Mouse (Mus musculus): ENCODE data around the gene Ptprcap.

Ptprcap gene

GRCm38 (mm10) chr19:4143759-4144268 is 9.6 kb upstream of the Ptprcap start, which contains the start of gene Cabp4:
Gene Cabp4 (minus strand): TSS chr19:4144033.
- in situ Hi-C loops (cut with MboI; ENCODE audit: low pct_unique_long_range_greater_than_20kb in 1 of 2, low sequenced_read_pairs in 2 of 2, unreplicated experiment in 1 of 2) = no loop called here

- in situ Hi-C loops (cut with MboI; ENCODE audit: low pct_unique_long_range_greater_than_20kb in 1 of 2, low sequenced_read_pairs in 2 of 2, unreplicated experiment in 1 of 2) = no loop called here
These were observed 8.6 kb upstream of the Ptprcap start for GRCm38 (mm10) chr19:4144550-4145498.

DNA sequence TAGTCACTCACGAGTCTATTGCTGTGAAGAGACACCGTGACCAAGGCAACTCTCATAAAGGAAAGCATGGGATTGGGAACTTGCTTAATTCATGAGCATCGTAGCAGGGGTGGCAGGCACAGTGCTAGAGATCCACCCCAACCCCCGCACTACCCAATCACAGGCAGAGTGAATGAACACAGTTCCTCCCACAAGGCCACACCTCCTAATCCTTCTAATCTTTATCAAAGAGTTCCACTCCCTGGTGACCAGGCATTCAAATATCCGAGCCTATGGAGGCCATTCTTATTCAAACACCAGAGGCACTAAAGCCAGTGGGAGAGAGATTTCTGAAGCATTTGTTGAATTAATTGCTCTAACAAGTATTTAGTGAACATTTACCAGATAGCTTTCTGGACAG is 7.5 kb upstream of the Ptprcap start:
- in situ Hi-C loops (cut with MboI; ENCODE audit: low pct_unique_long_range_greater_than_20kb in 1 of 2, low sequenced_read_pairs in 2 of 2, unreplicated experiment in 1 of 2) = no loop called here

DNA sequence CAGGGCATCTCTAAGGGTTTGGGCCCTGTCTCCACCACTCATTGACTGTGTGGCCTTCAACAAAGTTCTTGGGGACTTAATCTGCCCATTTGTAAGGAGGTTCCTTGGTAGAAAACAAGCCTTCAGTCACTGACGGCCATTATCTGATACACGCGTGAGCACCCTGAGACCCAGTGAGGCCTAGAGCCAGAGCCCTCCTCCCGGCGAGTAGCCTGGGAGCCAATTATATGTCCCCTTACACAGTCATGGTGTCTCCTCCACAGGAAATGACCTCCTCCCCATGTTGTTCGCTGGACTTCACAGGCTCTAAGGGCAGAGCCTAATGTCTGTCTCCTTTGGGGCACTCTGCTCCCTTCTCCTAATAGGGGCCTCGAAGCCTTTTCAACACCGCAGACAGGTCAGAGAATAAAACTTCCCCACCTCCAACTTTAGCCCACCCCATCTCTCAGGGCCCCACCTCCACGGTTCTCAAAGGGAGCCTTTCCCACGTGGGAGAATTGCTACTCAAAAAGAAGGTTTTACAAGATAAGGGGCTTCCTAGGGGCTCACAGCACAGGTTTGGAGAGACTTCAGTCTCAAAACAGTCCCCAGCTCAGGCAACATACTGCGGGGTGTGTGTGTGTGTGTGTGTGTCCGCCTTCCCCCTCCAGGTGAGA is 6.9 kb upstream of the Ptprcap start:
- in situ Hi-C loops (cut with MboI; ENCODE audit: low pct_unique_long_range_greater_than_20kb in 1 of 2, low sequenced_read_pairs in 2 of 2, unreplicated experiment in 1 of 2) = no loop called here

DNA sequence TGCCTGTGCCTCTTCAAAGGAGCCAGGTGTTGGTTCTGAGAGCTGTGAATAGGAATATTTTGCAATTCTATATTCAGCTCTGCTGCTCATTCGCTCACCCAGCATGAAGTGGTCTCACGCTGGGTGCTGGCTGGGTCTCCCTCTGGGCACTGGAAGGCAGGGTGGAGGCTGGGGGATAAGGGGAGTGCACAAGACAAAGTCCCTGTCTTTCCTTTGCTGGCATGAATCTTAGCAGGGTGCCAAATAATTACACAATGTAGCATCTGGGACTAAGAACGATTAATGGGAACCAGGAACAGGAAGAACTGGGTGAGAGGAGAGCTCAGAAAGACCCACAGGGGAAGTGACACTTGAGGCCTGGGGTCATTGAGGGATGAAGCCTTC is 6.4 kb upstream of the Ptprcap start:
- in situ Hi-C loops (cut with MboI; ENCODE audit: low pct_unique_long_range_greater_than_20kb in 1 of 2, low sequenced_read_pairs in 2 of 2, unreplicated experiment in 1 of 2) = no loop called here

GRCm38 (mm10) chr19:4147782-4148490 is 5.5 kb upstream of the Ptprcap start:
- in situ Hi-C loops (cut with MboI; ENCODE audit: low pct_unique_long_range_greater_than_20kb in 1 of 2, low sequenced_read_pairs in 2 of 2, unreplicated experiment in 1 of 2) = no loop called here

DNA sequence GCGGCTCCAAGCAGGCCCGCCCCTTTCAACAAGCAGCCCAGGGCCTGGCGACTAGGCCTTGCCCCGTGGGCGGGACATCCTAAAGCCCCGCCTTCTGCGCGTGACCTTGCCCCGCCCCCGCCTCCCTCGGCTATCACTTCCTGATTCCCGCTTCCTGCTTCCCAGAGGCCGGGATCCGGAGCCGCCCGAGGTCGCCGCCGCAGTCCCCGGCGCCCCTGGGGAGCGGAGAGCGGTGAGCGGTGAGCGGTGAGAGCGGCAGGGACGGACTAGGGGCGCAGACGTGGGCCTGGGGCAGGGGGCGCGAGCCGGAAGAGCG is 5.0 kb upstream of the Ptprcap start, which contains the start of gene Coro1b:
Coro1b (plus strand) TSS at position 129 of the 316 bp plus-strand sequence.
- in situ Hi-C loops (cut with MboI; ENCODE audit: low pct_unique_long_range_greater_than_20kb in 1 of 2, low sequenced_read_pairs in 2 of 2, unreplicated experiment in 1 of 2) = no loop called here

DNA sequence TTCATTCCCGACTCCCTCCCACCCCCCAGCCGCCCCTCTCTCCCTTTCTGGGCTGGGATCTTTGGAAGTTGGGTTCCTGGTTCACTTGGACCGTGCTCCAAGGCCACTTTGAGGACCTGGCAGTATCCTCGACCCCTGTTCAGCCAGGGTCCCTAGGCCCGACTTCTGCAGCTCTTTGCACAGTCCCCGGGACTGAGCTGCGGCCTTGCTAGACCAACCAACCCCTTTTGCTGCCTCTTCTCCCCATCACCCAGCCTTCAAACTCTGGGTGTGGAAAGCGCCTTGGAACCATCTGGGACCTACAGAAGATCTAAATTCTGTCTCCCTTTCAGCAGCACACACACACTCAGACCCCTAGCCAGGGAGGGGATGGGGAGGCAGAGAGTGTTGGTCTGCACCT is 4.6 kb upstream of the Ptprcap start:
- in situ Hi-C loops (cut with MboI; ENCODE audit: low pct_unique_long_range_greater_than_20kb in 1 of 2, low sequenced_read_pairs in 2 of 2, unreplicated experiment in 1 of 2) = no loop called here

DNA sequence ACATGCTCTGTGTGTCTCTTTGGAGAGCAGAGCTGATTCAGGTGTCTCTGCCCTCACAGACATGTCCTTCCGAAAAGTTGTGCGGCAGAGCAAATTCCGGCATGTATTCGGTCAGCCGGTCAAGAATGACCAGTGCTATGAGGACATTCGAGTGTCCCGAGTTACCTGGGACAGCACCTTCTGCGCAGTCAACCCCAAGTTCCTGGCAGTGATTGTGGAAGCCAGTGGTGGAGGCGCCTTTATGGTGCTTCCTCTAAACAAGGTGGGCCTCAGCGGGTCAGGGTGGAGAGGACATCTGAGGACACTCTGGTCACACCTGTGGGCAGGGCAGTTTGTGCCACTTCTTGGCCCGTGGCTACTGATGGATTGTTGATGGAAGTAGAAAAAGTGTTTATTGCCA is 4.1 kb upstream of the Ptprcap start:
- in situ Hi-C loops (cut with MboI; ENCODE audit: low pct_unique_long_range_greater_than_20kb in 1 of 2, low sequenced_read_pairs in 2 of 2, unreplicated experiment in 1 of 2) = no loop called here

- in situ Hi-C loops (cut with MboI; ENCODE audit: low pct_unique_long_range_greater_than_20kb in 1 of 2, low sequenced_read_pairs in 2 of 2, unreplicated experiment in 1 of 2) = no loop called here
These were observed 3.5 kb upstream of the Ptprcap start for GRCm38 (mm10) chr19:4149764-4150461.

DNA sequence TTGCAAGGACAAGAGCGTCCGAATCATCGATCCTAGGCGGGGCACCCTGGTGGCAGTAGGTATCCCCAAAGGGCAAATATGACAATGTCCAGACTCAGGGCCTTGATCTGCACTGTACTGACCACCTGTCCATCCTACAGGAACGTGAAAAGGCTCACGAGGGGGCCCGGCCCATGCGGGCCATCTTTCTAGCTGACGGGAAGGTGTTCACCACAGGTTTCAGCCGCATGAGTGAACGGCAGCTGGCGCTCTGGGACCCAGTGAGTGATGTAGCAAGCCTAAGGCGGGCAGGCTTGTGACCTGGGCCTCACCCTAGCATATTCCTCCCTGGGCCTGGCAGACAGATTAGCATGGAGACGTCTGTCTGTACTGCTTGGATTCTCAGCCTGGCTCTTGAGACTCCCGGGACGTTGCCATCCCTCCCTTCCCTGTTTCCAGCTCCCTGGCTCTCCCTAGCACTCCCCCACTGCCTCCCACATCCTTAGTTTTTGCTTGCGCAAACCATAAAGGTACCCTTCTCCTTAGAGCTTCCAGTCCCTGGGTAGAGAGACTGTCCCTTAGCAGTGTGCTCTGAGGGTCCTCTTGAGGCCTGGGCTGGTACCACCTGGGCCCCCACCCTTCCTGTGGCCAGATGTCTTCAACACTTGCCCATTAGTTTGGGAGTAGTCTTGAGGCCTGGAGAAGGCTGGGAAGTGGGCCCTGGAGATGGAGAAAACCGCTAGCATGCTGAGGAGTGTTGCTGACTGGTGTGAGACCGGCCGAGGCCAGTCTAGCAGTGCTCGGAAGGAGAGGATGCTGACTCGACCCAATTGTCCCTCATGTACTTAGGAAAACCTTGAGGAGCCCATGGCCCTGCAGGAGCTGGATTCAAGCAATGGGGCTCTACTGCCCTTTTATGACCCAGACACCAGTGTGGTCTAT is 2.6 kb upstream of the Ptprcap start:
- in situ Hi-C loops (cut with MboI; ENCODE audit: low pct_unique_long_range_greater_than_20kb in 1 of 2, low sequenced_read_pairs in 2 of 2, unreplicated experiment in 1 of 2) = no loop called here

- in situ Hi-C loops (cut with MboI; ENCODE audit: low pct_unique_long_range_greater_than_20kb in 1 of 2, low sequenced_read_pairs in 2 of 2, unreplicated experiment in 1 of 2) = no loop called here
These were observed 1.9 kb upstream of the Ptprcap start for GRCm38 (mm10) chr19:4151488-4151860.

- in situ Hi-C loops (cut with MboI; ENCODE audit: low pct_unique_long_range_greater_than_20kb in 1 of 2, low sequenced_read_pairs in 2 of 2, unreplicated experiment in 1 of 2) = no loop called here
These were observed 1.5 kb upstream of the Ptprcap start for GRCm38 (mm10) chr19:4151898-4152297.

DNA sequence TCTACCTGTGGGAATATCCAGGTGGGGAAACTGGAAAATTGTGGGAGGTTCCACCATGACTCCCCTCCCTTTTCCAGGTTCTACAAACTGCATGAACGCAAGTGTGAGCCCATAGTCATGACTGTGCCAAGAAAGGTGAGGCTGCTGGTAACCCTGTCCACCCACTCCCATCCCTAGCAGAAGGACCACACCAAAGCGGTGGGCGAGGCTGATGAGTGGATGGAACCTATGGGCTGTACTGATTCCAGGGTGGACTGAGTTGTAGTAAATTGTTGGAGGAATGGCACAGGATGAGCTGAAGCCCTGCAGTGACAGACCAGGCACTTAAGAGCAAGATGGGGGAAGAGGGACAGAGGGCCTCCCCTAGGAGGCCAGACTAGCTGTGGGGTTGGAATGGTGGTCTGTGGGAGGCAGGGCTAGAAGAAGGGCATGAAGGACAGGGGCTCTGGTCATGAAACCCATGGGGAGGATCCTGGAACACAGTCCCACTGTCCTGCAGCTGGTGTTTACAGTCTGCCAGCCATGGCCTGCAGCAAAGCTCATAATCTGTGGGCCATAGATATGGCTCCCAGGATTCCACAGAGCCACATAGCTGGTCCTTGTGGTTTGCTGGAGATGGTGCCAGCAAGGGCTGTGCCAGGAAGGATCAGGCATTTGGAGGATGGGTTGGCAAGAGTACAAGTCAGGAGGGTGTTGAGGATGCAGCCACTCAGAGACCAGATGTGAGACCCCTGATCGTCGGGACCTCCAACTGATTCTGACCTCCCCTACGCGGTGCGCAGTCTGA is 766 bp upstream of the Ptprcap start:
- in situ Hi-C loops (cut with MboI; ENCODE audit: low pct_unique_long_range_greater_than_20kb in 1 of 2, low sequenced_read_pairs in 2 of 2, unreplicated experiment in 1 of 2) = no loop called here

DNA sequence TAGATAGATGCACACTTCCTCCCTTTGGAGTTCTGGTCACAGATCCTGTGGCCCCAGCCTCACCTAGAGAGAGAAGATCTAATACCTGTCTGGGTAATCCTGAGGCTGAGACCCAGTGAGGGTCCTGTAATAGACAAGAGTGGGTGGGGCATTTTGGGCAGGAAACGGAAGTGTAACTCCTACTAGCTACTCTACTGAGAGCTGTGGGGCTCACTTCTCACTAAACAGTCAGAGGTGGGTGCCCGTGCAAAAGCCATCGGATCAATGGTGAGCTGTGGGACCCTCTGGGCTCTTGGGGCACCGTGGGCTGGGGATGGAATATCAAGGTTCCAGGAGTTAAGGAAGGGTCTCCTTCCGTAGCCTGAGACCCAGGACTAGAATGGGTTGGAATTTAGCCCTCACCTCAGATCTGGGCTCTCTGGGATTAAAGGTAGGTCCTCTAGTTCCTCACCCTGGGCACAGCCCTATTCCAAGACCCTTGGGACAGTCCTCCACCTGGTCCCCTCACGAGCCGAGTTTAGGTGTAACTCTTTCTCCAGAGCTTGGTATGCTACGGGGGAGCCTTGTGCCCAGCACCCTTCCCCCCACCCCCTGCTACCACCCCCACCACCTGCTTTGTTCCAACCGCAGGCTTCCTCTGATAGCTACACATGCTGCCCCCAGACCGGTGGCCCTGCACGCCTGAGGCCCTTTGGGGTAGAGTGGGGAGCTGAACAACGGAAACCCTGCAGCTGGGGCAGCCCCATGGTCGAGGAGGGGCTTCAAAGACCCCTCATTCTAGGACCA is 1.2 kb downstream of the Ptprcap start:
- in situ Hi-C loops (cut with MboI; ENCODE audit: low pct_unique_long_range_greater_than_20kb in 1 of 2, low sequenced_read_pairs in 2 of 2, unreplicated experiment in 1 of 2) = no loop called here
